Mouse (Mus musculus): Measurements from ENCODE around the gene Lmtk2. TPM values are rescaled to one million over a fixed set of nuclear protein-coding genes. Genes with fewer than 3 reads are reported as not detected.

Gene Lmtk2
- 17.5 TPM for polyA plus RNA-seq (2014; fragmentation: Illumina TruSeq; extraction: RNeasy Lipid Tissue Mini Kit (QIAGEN cat#74804); ENCODE audit: low read depth, low replicate concordance)

GRCm38 (mm10) chr5:144100149-144100935, at the start of gene Lmtk2:
TSS of gene Lmtk2 (plus strand) at chr5:144100436.

GRCm38 (mm10) chr5:144189950-144190583, 89.8 kb downstream of the Lmtk2 start, which contains the start of gene Bhlha15:
TSS of gene Bhlha15 (plus strand) at chr5:144190286.

GRCm38 (mm10) chr5:144223503-144223862, 123.2 kb downstream of the Lmtk2 start, which contains the start of gene Tecpr1:
TSS of gene Tecpr1 (minus strand) at chr5:144223615.

Other genes with a start within 250 kb of the Lmtk2 start
- gene Ankrd61, start 202.8 kb upstream of the Lmtk2 start, polyA plus RNA-seq (2014; fragmentation: Illumina TruSeq; extraction: RNeasy Lipid Tissue Mini Kit (QIAGEN cat#74804); ENCODE audit: low read depth, low replicate concordance): not detected
- gene Aimp2, start 190.6 kb upstream of the Lmtk2 start, polyA plus RNA-seq (2014; fragmentation: Illumina TruSeq; extraction: RNeasy Lipid Tissue Mini Kit (QIAGEN cat#74804); ENCODE audit: low read depth, low replicate concordance): 6.5 TPM
- 11.0 TPM for gene Pms2, start 190.5 kb upstream of the Lmtk2 start, polyA plus RNA-seq (2014; fragmentation: Illumina TruSeq; extraction: RNeasy Lipid Tissue Mini Kit (QIAGEN cat#74804); ENCODE audit: low read depth, low replicate concordance)
- gene Gm42421, start 172.3 kb upstream of the Lmtk2 start, polyA plus RNA-seq (2014; fragmentation: Illumina TruSeq; extraction: RNeasy Lipid Tissue Mini Kit (QIAGEN cat#74804); ENCODE audit: low read depth, low replicate concordance): not detected
- 2.1 TPM for gene Rsph10b, start 167.4 kb upstream of the Lmtk2 start, polyA plus RNA-seq (2014; fragmentation: Illumina TruSeq; extraction: RNeasy Lipid Tissue Mini Kit (QIAGEN cat#74804); ENCODE audit: low read depth, low replicate concordance)
- 99.8 TPM for gene Ccz1, start 85.6 kb upstream of the Lmtk2 start, polyA plus RNA-seq (2014; fragmentation: Illumina TruSeq; extraction: RNeasy Lipid Tissue Mini Kit (QIAGEN cat#74804); ENCODE audit: low read depth, low replicate concordance)
- not detected for gene Ocm, start 73.8 kb upstream of the Lmtk2 start, polyA plus RNA-seq (2014; fragmentation: Illumina TruSeq; extraction: RNeasy Lipid Tissue Mini Kit (QIAGEN cat#74804); ENCODE audit: low read depth, low replicate concordance)
- not detected for gene Bhlha15, start 89.8 kb downstream of the Lmtk2 start, polyA plus RNA-seq (2014; fragmentation: Illumina TruSeq; extraction: RNeasy Lipid Tissue Mini Kit (QIAGEN cat#74804); ENCODE audit: low read depth, low replicate concordance)
- 2.0 TPM for gene Tecpr1, start 123.2 kb downstream of the Lmtk2 start, polyA plus RNA-seq (2014; fragmentation: Illumina TruSeq; extraction: RNeasy Lipid Tissue Mini Kit (QIAGEN cat#74804); ENCODE audit: low read depth, low replicate concordance)
- 128 TPM for gene Bri3, start 144.0 kb downstream of the Lmtk2 start, polyA plus RNA-seq (2014; fragmentation: Illumina TruSeq; extraction: RNeasy Lipid Tissue Mini Kit (QIAGEN cat#74804); ENCODE audit: low read depth, low replicate concordance)